Mouse (Mus musculus): Measurements from ENCODE around the gene Lpin1.

DNA sequence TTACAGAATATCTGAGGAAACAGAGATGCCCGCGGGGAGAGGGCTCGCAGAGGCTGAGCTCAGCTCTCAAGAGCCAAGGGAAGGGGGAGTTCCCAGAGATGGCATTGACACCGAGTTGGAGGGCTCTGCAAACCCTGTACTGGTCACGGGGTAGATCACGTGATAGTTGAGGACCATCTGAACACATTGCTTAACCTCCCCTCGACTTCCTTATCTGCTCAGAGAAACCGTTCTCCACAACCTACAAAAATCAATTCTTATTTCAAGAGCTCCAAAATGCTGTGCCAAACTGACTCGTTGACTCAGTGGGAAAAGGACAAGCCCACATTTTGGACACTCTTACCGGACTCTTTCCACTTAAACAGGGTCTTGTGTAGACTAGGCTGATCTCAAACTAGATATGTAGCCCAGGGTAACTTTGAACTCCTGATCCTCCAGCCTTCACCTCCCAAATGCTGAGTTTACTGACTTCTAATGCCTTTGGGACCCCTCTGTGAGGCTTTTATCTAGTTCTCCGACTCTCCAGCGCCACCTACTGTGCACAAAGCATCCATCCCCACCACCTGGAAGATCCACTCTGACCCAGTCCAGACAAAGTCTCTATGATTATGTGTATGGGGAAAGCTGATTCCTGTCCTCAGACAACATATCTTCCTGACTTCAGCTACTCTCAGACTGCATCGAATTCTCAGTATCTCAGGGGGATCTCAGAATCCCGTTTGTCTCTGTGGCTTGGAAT is 23.5 kb upstream of the Lpin1 start:
- TF ChIP-seq CTCF (IDR thresholded peaks at IDR 0.05; ENCODE audit: control insufficient read depth, insufficient read depth, insufficient read length) (no peak), MYOG (IDR thresholded peaks at IDR 0.05; ENCODE audit: control insufficient read depth, extremely low read depth, insufficient read length) (no peak), USF1 (IDR thresholded peaks at IDR 0.05; ENCODE audit: low read depth) (no peak)

Measured in C2C12 (cell line).